Mouse (Mus musculus) stomach, postnatal 0 days (tissue): Measurements from ENCODE around the gene Slc17a8.

ENCODE experiments used
- CTCF ChIP-seq: IDR thresholded peaks from 2 replicates; pipeline ENCODE4 v1.5.1; 2016; ENCODE audit warnings: antibody characterized with exemption, low read depth, mild to moderate bottlenecking, moderate library complexity
- EP300 ChIP-seq: optimal IDR thresholded peaks from 2 replicates; pipeline ENCODE3; 2016; ENCODE audit warnings: antibody characterized with exemption

DNA sequence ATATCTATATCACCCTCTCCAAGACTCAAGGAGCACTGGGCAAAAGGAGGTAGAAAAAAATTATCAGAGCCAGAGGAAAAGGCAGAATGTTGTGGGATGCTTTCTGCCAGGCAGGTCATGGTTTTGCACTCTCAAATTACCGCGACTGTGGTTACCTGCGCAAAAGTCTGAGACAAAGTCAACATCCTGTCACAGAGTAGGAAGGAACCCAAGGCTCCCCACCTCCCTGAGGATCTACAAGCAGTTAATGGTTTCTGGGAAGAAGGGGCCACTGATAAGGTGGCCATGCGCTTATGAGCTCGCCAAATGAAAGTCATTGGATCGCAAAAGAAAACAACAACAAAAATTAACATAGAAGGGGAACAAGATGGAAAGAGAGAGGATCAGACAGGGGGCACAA is 48.1 kb downstream of the Slc17a8 start:
- TF ChIP-seq EP300 (no peak), CTCF (no peak)
